Mouse (Mus musculus) left cerebral cortex, adult 2 months (tissue): ENCODE results near the gene Mapt. TPM values are rescaled to one million over a fixed set of nuclear protein-coding genes. Genes with fewer than 3 reads are reported as not detected.

ENCODE experiments used
- DNase-seq, 2 experiments: peaks; one replicate each; pipeline ENCODE4 v3.0.0; 2021 to 2022; ENCODE audit warnings: low spot score in 2 of 2, mixed read lengths in 1 of 2; ENCODE audit errors: extremely low spot score in 1 of 2
- H3K27ac ChIP-seq: fragments of 200-600 bp; 2 replicates; pipeline ENCODE4 v1.8.1; 2022
- H3K4me3 ChIP-seq: fragments of 200-600 bp; 2 replicates; pipeline ENCODE4 v1.8.1; 2022
- CTCF ChIP-seq: fragments of 200-600 bp; IDR thresholded peaks from 2 replicates; pipeline ENCODE4 v1.8.1; 2022; ENCODE audit warnings: antibody characterized with exemption, mild to moderate bottlenecking, moderate library complexity
- intact Hi-C: fragments of 180-260 bp; cut with DNase I; formaldehyde crosslinking; loops from one replicate; pipeline ENCODE4 v1.15.1; 2025
- total RNA-seq, 2 experiments: library from RNA; stranded (reverse); gene quantifications; 2 replicates each; pipeline ENCODE4 v1.2.3; 2021

Mapt gene
- total RNA-seq, 2 experiments from 2014 or later: 353 to 364 TPM

- no peak for TF ChIP-seq CTCF
- intact Hi-C loops: loop anchor here (1.0 to 2.0 kb wide), 2 partner anchors 22 to 34 kb away; no protein-coding TSS in a partner anchor
- Histone ChIP-seq H3K4me3 (no peak overlapping the region), H3K27ac (peak overlapping the region; percentile 89)
- DNase-seq: peak; percentile 40 to 73
These were observed 23.3 kb downstream of the Mapt start for GRCm38 (mm10) chr11:104254408-104255039.

GRCm38 (mm10) chr11:104256179-104256578 is 25.0 kb downstream of the Mapt start:
- no peak for TF ChIP-seq CTCF
- intact Hi-C loops: no loop called here
- DNase-seq: no peak
- Histone ChIP-seq H3K4me3 (no peak overlapping the region), H3K27ac (peak overlapping the region; percentile 48)

- Histone ChIP-seq H3K4me3 (no peak overlapping the region), H3K27ac (peak overlapping the region; percentile 55)
- no peak for TF ChIP-seq CTCF
- intact Hi-C loops: no loop called here
- DNase-seq: no peak
These were observed 27.8 kb downstream of the Mapt start for GRCm38 (mm10) chr11:104258991-104259390.

DNA sequence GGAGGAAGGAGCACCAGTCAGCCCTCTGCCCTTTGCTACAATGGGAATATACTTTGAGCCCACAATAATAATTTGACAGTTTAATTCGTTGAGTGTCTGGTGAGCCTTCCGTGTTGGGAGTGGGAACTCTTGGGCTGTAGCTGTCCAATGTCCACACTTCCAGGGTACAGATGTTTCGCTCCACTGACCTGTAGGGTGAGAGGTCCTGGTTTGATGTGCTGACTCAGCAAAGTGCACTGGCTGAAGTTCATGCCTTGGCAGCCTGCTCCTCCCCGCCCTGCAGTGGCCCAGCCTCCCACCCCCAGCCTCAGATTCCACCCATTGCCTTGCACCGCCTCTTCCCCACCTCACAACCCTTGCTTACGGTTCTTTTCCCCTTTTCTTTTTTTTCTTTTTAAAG is 33.5 kb downstream of the Mapt start:
- no peak for DNase-seq
- Histone ChIP-seq H3K4me3 (no peak overlapping the region), H3K27ac (no peak overlapping the region)
- intact Hi-C loops: no loop called here
- no peak for TF ChIP-seq CTCF

DNA sequence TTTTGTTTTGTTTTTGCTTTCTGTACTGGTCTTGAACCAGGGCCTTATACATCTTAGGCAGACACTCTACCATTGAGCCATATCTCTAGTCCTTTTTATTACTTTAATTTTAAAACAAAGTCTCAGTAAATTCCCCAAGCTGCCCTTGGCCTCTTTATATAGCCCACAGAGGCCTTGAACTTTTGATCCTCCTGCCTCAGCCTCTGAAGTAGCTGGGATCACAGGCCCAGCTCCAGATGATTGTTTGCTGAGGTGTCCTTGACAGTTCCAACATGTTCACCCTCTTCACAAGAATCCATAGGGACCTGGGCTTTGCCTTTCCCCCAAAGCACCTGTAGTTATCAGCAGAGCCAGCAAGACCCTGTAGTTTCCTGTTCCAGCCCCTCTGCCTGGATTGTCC is 34.5 kb downstream of the Mapt start:
- Histone ChIP-seq H3K27ac (no peak overlapping the region), H3K4me3 (no peak overlapping the region)
- DNase-seq: no peak
- intact Hi-C loops: no loop called here
- TF ChIP-seq CTCF: no peak

GRCm38 (mm10) chr11:104267380-104267779 is 36.2 kb downstream of the Mapt start:
- intact Hi-C loops: no loop called here
- Histone ChIP-seq H3K27ac (peak overlapping the region; percentile 83), H3K4me3 (no peak overlapping the region)
- TF ChIP-seq CTCF: no peak
- no peak for DNase-seq

GRCm38 (mm10) chr11:104269385-104269822 is 38.2 kb downstream of the Mapt start:
- DNase-seq: no peak
- no peak for TF ChIP-seq CTCF
- intact Hi-C loops: no loop called here
- peak overlapping the region; percentile 63 for H3K27ac ChIP-seq
- no peak overlapping the region for H3K4me3 ChIP-seq

GRCm38 (mm10) chr11:104270452-104270851 is 39.3 kb downstream of the Mapt start:
- no peak for TF ChIP-seq CTCF
- H3K27ac ChIP-seq: peak overlapping the region; percentile 84; the same call in 1 of the 2 replicates
- intact Hi-C loops: no loop called here
- DNase-seq: no peak
- no peak overlapping the region for H3K4me3 ChIP-seq

DNA sequence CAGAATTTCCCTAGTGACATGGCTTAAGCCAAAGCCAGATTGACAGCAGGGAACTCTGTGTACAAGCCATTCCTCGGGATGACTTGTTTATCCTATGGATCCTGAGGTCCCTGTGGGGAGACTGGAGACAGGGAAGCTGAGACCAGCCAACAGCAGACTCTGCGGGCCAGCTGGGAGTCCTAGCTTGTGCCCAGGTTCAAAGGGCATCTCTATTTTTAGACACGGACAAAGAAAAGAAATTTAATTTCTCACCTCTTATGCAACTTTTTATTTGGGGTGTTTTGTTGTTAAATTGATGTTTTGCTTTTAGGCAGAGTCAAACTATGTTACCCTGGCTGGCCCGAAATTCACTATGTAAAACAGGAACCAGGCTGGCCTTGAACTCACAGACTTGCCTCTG is 39.7 kb downstream of the Mapt start:
- no peak overlapping the region for H3K4me3 ChIP-seq
- intact Hi-C loops: no loop called here
- peak overlapping the region; percentile 84; the same call in 1 of the 2 replicates for H3K27ac ChIP-seq
- TF ChIP-seq CTCF: no peak
- DNase-seq: no peak

DNA sequence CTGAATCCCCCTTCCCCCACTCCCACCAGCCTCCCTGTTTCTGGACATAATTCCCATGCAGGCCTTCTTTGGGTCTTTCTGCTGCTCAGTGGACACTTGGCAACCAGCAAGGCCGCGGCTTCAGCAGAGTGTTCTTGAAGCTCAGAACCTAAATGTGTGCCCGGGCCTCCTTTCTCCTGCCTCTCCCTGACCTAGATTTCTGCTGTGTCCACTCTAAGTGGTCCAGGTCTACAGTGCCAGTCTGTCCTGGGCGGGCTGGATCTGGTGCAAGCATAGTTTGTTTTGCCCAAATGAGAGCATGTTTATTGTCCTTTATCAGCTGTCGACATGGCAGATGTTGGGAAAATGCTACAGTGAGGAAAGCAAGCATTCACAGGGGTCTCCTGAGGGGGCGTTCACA is 40.7 kb downstream of the Mapt start:
- intact Hi-C loops: no loop called here
- TF ChIP-seq CTCF: no peak
- Histone ChIP-seq H3K4me3 (no peak overlapping the region), H3K27ac (peak overlapping the region; percentile 84)
- no peak for DNase-seq

GRCm38 (mm10) chr11:104272352-104272751 is 41.2 kb downstream of the Mapt start:
- DNase-seq: peak; percentile 68 to 78
- peak overlapping the region; percentile 84 for H3K27ac ChIP-seq
- no peak overlapping the region for H3K4me3 ChIP-seq
- no peak for TF ChIP-seq CTCF
- intact Hi-C loops: no loop called here

- intact Hi-C loops: no loop called here
- Histone ChIP-seq H3K4me3 (no peak overlapping the region), H3K27ac (peak overlapping the region; percentile 80)
- no peak; the same call in 1 of the 2 replicates for TF ChIP-seq CTCF
- no peak for DNase-seq
These were observed 44.6 kb downstream of the Mapt start for GRCm38 (mm10) chr11:104275765-104276164.

- peak; percentile 75 to 77 for DNase-seq
- H3K27ac ChIP-seq: peak overlapping the region; percentile 79
- intact Hi-C loops: loop anchor here (2.0 kb wide), 1 partner anchor 47 kb away; the partner anchor contains the start of gene Mapt
- H3K4me3 ChIP-seq: no peak overlapping the region
- TF ChIP-seq CTCF: peak; percentile 80
These were observed 47.0 kb downstream of the Mapt start for GRCm38 (mm10) chr11:104278222-104278621.
